Mouse (Mus musculus) testis, adult 10 weeks (tissue): ENCODE measurements around the gene Adck1. TPM values are rescaled to one million over a fixed set of nuclear protein-coding genes. Genes with fewer than 3 reads are reported as not detected.

Experiments
- polyA plus RNA-seq: library from polyadenylated mRNA; stranded (reverse); fragments of 350-450 nt; fragmentation: Illumina TruSeq; extraction: RNeasy Lipid Tissue Mini Kit (QIAGEN cat#74804); gene quantifications from one replicate; pipeline ENCODE4 v1.2.3, GENCODE M21; 2014; ENCODE audit warnings: low read depth, low replicate concordance

Adck1 gene
- polyA plus RNA-seq = 2.8 TPM

DNA sequence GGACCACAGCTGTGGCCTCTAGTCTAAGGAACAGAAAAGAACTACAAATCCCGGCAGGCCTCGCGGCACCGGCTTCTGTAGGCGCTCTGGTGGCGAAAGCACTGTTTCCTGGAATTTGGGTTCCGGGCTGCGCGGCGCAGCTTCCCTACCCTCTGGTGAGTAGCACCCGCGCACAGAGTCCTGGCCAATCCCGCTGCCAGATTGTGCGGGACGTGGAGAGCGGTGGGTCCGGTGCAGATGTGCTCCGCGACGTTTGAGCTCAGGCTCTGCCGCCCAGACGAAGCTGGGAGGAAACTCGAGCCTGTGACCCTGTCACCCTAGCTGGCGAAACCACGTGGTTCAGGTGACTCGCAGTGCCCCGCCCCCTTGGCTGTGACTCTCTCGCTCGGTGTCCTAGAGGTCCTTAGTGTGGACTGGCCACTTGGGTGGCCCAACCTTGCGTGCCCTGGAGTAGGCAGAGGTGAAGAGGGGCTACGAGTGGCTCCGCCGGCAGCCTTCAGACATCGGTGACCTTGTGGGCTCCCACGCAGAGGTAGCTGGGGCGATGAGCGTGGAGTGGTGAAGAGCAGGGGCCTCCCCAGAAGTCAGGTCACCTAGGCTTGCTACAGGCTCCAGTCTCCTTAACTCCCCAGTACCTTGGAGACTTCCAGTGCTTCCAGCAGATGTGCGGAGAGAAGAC is at the start of gene Adck1:
Gene Adck1 (plus strand): TSS at position 114 of the 679 bp plus-strand sequence.

DNA sequence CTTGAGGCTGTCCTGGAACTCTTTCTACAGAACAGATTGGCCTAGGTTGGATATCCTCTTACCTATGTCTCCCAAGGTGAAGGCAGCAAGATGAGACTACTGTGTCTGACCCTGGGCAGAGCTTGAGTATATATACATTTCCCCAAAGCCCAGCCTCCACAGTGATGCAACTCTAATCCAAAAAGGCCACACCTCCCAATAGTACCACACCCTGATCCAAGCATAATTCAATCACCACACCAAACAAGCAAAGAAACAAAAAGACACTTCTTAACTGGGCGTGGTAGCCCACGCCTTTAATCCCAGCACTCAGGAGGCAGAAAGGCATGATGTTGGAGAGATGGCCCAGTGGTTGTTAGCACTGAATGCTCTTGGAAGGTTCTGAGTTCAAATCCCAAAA is 36.4 kb upstream of the Adck1 start, which contains the start of gene Gm5039:
Gene Gm5039 (minus strand): TSS at position 101 of the 400 bp plus-strand sequence.

Other genes with a start within 250 kb of the Adck1 start
- not detected for gene Gm10436, start 178.4 kb upstream of the Adck1 start, polyA plus RNA-seq
- not detected for gene Gm8332, start 110.5 kb upstream of the Adck1 start, polyA plus RNA-seq
- gene Gm5662, start 86.1 kb upstream of the Adck1 start, polyA plus RNA-seq = not detected
- gene Gm5039, start 36.5 kb upstream of the Adck1 start, polyA plus RNA-seq = not detected